Mouse (Mus musculus) thymus, adult 2 months (tissue): ENCODE measurements around the gene Mrpl34.
A peak's percentile ranks its signal among the peaks of the same experiment; 100 is the strongest.

Experiments used
- CTCF ChIP-seq: fragments of 200-500 bp; IDR thresholded peaks from 2 replicates; pipeline ENCODE4 v1.5.1; 2012; ENCODE audit warnings: mild to moderate bottlenecking, control low read depth, low read length, moderate library complexity, borderline replicate concordance; ENCODE audit not compliant: control insufficient read depth, poor library complexity, insufficient read depth; ENCODE audit errors: extremely low read depth
- POLR2A ChIP-seq: fragments of 200-500 bp; IDR thresholded peaks from 2 replicates; pipeline ENCODE4 v1.6.1; 2012; ENCODE audit warnings: mild to moderate bottlenecking, low read length, control low read depth, moderate library complexity; ENCODE audit not compliant: control insufficient read depth, poor library complexity, insufficient read depth; ENCODE audit errors: extremely low read depth

- TF ChIP-seq CTCF (peak; percentile 84), POLR2A (peak; percentile 40; the same call in 1 of the 2 replicates)
These were observed at the start of gene Mrpl34 for GRCm38 (mm10) chr8:71464513-71465500.
